Mouse (Mus musculus): Measurements from ENCODE around the gene Xdh. TPM values are rescaled to one million over a fixed set of nuclear protein-coding genes. Genes with fewer than 3 reads are reported as not detected.

The Xdh gene
- polyA plus RNA-seq, 1 experiment: 248 TPM

DNA sequence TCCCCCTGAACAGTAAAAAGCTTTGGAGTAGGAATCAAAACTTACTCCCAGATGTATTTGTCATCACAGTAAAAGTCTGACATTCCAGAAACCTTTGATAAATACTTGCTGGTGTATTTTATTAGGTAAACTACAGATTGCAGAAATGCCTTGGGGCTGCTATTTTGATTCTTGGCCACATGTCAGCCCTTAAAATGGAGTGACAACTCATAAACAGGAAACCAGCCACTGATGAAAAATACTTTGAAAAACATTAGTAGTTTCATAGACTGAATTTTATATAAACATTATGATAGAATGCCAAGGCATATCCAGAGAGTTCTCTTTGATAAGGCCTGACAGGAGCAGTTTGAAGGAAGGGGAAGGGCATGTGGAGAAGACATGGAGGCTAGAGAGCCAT, 26.1 kb upstream of the Xdh start:
- Histone ChIP-seq H3K4me1 (ENCODE audit: control insufficient read depth, insufficient read depth, insufficient read length, low read length) (no peaks in the 10 kb centered on the region), H3K27me3 (ENCODE audit: control insufficient read depth, insufficient read depth, low read length) (no peaks in the 10 kb centered on the region), H3K27ac (ENCODE audit: insufficient read depth, low read depth, low read length) (no peak overlapping the region), H3K36me3 (ENCODE audit: control insufficient read depth, insufficient read depth, low read length) (no peaks in the 10 kb centered on the region), H3K4me3 (ENCODE audit: low read depth, low read length) (no peak overlapping the region)
- TF ChIP-seq POLR2A (IDR thresholded peaks at IDR 0.05; ENCODE audit: low read depth, low read length) (no peak), CTCF (IDR thresholded peaks at IDR 0.05; ENCODE audit: extremely low read depth, insufficient read length, insufficient replicate concordance, low read depth, low read length) (no peak)

DNA sequence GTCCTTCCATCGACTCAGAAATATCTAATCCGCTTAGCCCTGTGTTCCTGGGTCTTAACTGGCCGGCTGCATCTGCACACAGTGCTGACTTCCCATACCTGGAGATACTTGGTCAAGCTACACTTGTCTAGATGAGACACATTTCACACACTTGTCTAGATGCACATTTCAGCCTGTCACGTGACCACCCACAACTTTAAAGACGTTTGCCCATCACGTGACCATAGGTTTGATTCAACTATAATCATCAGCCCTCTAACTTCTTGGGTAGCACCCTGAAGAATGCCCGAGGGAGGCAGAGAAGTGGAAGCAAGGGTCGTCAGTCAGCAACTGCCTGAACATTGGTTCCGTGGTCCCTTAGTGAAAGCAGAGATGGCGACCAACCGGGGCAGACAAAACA, 22.7 kb upstream of the Xdh start:
- no peaks in the 10 kb centered on the region for H3K36me3 ChIP-seq (ENCODE audit: control insufficient read depth, insufficient read depth, low read length)
- WGBS: 87% methylated on average over 11 of the region's 11 CpGs
- no peak overlapping the region for H3K4me3 ChIP-seq (ENCODE audit: low read depth, low read length)
- peaks cover 2% of the 10 kb centered on the region; the same call in 1 of the 2 replicates for H3K4me1 ChIP-seq (ENCODE audit: control insufficient read depth, insufficient read depth, insufficient read length, low read length)
- no peaks in the 10 kb centered on the region for H3K27me3 ChIP-seq (ENCODE audit: control insufficient read depth, insufficient read depth, low read length)
- no peak overlapping the region for H3K27ac ChIP-seq (ENCODE audit: insufficient read depth, low read depth, low read length)
- no peak for TF ChIP-seq POLR2A (IDR thresholded peaks at IDR 0.05; ENCODE audit: low read depth, low read length)

DNA sequence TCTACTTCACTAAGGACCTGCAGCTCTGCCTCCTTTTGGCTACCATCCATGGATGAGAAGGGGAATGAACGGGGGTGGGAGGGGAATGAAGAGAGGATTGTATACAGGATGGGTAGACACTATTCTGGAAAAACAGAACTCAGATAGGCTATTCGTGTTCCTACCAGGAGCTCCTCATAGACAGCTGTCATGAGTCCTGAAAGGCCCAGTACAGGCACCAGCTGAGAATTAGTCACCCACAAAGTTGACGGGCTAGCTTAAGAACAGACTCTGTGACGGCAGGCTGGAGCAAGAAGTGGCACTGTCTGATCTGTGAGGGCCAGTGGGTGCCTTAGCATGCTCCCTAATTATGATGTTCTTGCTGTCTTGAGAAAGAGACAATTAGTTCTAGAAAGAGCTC, 21.3 kb upstream of the Xdh start:
- no peak for TF ChIP-seq CTCF (IDR thresholded peaks at IDR 0.05; ENCODE audit: extremely low read depth, insufficient read length, insufficient replicate concordance, low read depth, low read length)
- TF ChIP-seq POLR2A (IDR thresholded peaks at IDR 0.05; ENCODE audit: low read depth, low read length): no peak

DNA sequence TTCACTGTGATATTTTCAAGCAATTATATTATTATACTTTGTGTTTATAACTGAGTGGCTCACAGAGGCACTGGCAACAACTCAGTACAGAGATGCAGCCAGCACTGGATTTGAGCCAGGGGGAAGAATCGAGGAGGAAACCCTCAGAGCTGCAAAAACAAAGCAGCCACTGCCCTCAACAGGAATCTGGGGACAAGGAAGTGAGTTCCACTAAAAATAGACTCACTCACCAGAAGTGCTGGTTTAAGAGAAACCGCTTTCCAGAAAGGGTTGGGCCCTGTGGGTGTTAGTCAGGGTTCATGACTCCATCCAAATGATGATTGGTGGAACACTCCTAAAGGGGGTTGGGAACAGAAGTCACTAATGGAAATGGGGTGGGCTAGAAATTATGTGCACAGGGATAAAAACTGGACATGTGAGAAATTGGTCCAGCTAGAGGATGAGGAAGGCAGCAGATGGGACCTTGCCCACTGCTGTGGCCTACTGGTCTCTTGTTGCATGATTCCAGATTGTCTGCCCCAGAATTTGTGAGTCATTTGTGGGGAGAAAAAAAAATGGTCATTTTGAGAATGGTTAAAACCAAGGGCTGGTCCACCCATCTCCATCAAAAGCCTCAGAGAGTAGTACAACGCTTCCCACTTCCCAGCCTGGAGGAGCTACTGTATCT, 20.5 kb upstream of the Xdh start:
- Histone ChIP-seq H3K4me3 (ENCODE audit: low read depth, low read length) (no peak overlapping the region), H3K27me3 (ENCODE audit: control insufficient read depth, insufficient read depth, low read length) (no peaks in the 10 kb centered on the region), H3K4me1 (ENCODE audit: control insufficient read depth, insufficient read depth, insufficient read length, low read length) (peaks cover 2% of the 10 kb centered on the region; the same call in 1 of the 2 replicates), H3K27ac (ENCODE audit: insufficient read depth, low read depth, low read length) (peak overlapping the region; percentile 11), H3K36me3 (ENCODE audit: control insufficient read depth, insufficient read depth, low read length) (no peaks in the 10 kb centered on the region)
- WGBS: 28% methylated on average over 3 of the region's 3 CpGs
- no peak for TF ChIP-seq CTCF (IDR thresholded peaks at IDR 0.05; ENCODE audit: extremely low read depth, insufficient read length, insufficient replicate concordance, low read depth, low read length)
- TF ChIP-seq POLR2A (IDR thresholded peaks at IDR 0.05; ENCODE audit: low read depth, low read length): no peak

More for the DNA sequence above, 21.3 kb upstream of the Xdh start:
- H3K27me3 ChIP-seq (ENCODE audit: control insufficient read depth, insufficient read depth, low read length): no peaks in the 10 kb centered on the region
- 0 out of 2 replicates have a peak overlapping the region, but pooled peaks have one; percentile 11 for H3K27ac ChIP-seq (ENCODE audit: insufficient read depth, low read depth, low read length)
- peaks cover 2% of the 10 kb centered on the region; the same call in 1 of the 2 replicates for H3K4me1 ChIP-seq (ENCODE audit: control insufficient read depth, insufficient read depth, insufficient read length, low read length)
- 62% methylated on average over 4 of the region's 4 CpGs for WGBS
- no peak overlapping the region for H3K4me3 ChIP-seq (ENCODE audit: low read depth, low read length)
- no peaks in the 10 kb centered on the region for H3K36me3 ChIP-seq (ENCODE audit: control insufficient read depth, insufficient read depth, low read length)

DNA sequence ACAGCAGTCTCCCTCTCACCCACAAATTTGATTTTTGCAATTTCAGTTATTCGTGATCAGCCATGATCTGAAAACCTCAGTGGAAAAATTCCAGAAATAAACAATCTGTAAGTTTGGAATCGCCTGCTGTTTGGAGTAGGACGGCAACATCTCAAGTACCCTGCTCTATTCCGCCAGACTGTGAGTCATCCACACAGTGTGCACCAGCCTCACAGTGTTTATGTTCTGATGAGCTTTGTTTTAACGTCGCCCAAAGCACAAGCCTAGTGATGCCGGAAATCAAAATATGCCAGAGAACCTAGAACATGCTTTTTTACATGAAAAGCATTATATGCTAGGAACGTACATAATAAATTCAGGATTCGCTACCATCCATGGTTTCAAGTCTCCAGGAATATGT, 14.9 kb upstream of the Xdh start:
- WGBS: 84% methylated on average over 9 of the region's 9 CpGs
- Histone ChIP-seq H3K27me3 (ENCODE audit: control insufficient read depth, insufficient read depth, low read length) (no peaks in the 10 kb centered on the region), H3K4me3 (ENCODE audit: low read depth, low read length) (no peak overlapping the region), H3K36me3 (ENCODE audit: control insufficient read depth, insufficient read depth, low read length) (no peaks in the 10 kb centered on the region), H3K27ac (ENCODE audit: insufficient read depth, low read depth, low read length) (no peak overlapping the region), H3K4me1 (ENCODE audit: control insufficient read depth, insufficient read depth, insufficient read length, low read length) (peaks cover 10% of the 10 kb centered on the region; the same call in 1 of the 2 replicates)
- TF ChIP-seq POLR2A (IDR thresholded peaks at IDR 0.05; ENCODE audit: low read depth, low read length): no peak
- TF ChIP-seq CTCF (IDR thresholded peaks at IDR 0.05; ENCODE audit: extremely low read depth, insufficient read length, insufficient replicate concordance, low read depth, low read length): no peak

DNA sequence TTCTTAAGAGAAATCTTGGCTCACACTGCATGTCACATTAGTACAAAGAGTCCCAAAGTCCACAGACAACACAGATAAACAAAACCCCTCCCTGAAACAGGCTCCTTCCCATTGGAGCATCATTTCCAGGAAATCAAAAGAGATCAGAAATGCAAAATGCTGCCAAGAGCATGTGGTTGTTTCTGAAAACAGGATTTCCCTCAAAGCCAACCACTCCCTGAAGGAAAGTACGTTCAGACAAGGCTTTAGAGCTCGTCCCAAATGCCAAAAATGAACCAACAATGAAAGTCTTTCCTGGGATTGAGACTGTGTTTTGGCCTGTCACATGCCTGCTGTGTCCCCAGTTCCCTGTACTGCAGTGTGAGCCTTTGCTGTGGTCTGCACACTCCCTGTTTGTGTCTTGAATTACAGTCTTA, 12.6 kb upstream of the Xdh start:
- H3K4me1 ChIP-seq (ENCODE audit: control insufficient read depth, insufficient read depth, insufficient read length, low read length): peaks cover 10% of the 10 kb centered on the region; the same call in 1 of the 2 replicates
- TF ChIP-seq CTCF (IDR thresholded peaks at IDR 0.05; ENCODE audit: extremely low read depth, insufficient read length, insufficient replicate concordance, low read depth, low read length) (no peak), POLR2A (IDR thresholded peaks at IDR 0.05; ENCODE audit: low read depth, low read length) (no peak)
- WGBS: 12% methylated on average over 2 of the region's 2 CpGs
- no peak overlapping the region for H3K4me3 ChIP-seq (ENCODE audit: low read depth, low read length)
- no peaks in the 10 kb centered on the region for H3K27me3 ChIP-seq (ENCODE audit: control insufficient read depth, insufficient read depth, low read length)
- H3K36me3 ChIP-seq (ENCODE audit: control insufficient read depth, insufficient read depth, low read length): no peaks in the 10 kb centered on the region
- H3K27ac ChIP-seq (ENCODE audit: insufficient read depth, low read depth, low read length): peak overlapping the region; percentile 80

DNA sequence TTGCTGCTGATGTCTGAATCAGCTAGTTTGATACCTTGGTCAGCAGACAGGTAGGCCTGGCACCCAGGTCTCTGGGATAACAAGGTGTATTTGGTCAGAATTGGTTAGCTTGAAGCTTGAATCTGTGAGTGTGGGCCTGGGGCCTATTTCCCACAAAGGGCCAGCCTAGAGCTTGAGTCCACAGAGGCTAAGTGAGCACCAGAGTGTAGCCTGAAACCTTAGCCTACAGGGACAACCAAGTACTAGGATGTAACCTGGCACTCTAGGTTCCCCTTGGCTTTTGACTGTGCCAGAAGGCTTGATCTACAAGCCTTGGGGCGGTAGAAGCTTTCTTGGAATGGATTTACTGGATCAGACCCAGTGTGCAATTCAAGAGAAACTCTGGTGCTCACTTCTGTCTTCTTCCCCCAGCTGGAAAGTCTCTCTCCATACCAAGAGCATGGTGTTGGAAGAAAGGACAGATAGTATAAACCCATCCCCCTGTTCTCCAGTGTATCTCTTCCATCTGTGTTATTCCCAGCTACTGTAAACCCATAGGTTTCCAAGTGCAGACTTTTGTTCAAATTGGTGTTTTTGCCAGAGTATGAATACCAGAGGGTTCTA, 11.9 kb upstream of the Xdh start:
- no peaks in the 10 kb centered on the region for H3K27me3 ChIP-seq (ENCODE audit: control insufficient read depth, insufficient read depth, low read length)
- peak overlapping the region; percentile 75 for H3K27ac ChIP-seq (ENCODE audit: insufficient read depth, low read depth, low read length)
- TF ChIP-seq POLR2A (IDR thresholded peaks at IDR 0.05; ENCODE audit: low read depth, low read length): no peak
- TF ChIP-seq CTCF (IDR thresholded peaks at IDR 0.05; ENCODE audit: extremely low read depth, insufficient read length, insufficient replicate concordance, low read depth, low read length): no peak
- 63% methylated on average over 1 of the region's 1 CpGs for WGBS
- peaks cover 12% of the 10 kb centered on the region; the same call in 1 of the 2 replicates for H3K4me1 ChIP-seq (ENCODE audit: control insufficient read depth, insufficient read depth, insufficient read length, low read length)
- no peak overlapping the region for H3K4me3 ChIP-seq (ENCODE audit: low read depth, low read length)
- no peaks in the 10 kb centered on the region for H3K36me3 ChIP-seq (ENCODE audit: control insufficient read depth, insufficient read depth, low read length)

Data from small intestine, adult 2 months (tissue).